Mouse (Mus musculus) limb, embryonic 14.5 days (tissue): ENCODE measurements at regions not wholly inside any gene's neighbourhood (a gene's known extent, or its start where the extent isn't known, plus 50 kb on each side); places are given as distances from the start of the nearest gene placed in this dataset.

Experiments
- ATAC-seq: fragments of 200-750 bp; cut with Nextera tagmentation; 2 replicates; pipeline ENCODE4 v1.8.0; 2017; ENCODE audit warnings: low read depth, moderate number of reproducible peaks, moderate TSS enrichment; ENCODE audit not compliant: low FRiP score
- DNase-seq: peaks from one replicate; pipeline ENCODE4 v3.0.0-alpha.2; 2015; ENCODE audit warnings: low spot score
- H3K27ac ChIP-seq: fragments of 300-500 bp; sonication (generic); replicated peaks from 2 replicates; pipeline ENCODE4 v1.5.1; 2014; ENCODE audit warnings: low read depth, mild to moderate bottlenecking, low read length, moderate library complexity, mixed read lengths
- H3K27me3 ChIP-seq: fragments of 300-500 bp; sonication (generic); 2 replicates; pipeline ENCODE4 v1.6.1; 2014; ENCODE audit warnings: low read length, mixed read lengths; ENCODE audit not compliant: control insufficient read depth, insufficient read depth
- H3K36me3 ChIP-seq: fragments of 300-500 bp; sonication (generic); 2 replicates; pipeline ENCODE4 v1.6.1; 2014; ENCODE audit warnings: mild to moderate bottlenecking, low read length, moderate library complexity, mixed read lengths; ENCODE audit not compliant: control insufficient read depth, insufficient read depth
- H3K4me1 ChIP-seq: fragments of 300-500 bp; sonication (generic); 2 replicates; pipeline ENCODE4 v1.6.1; 2014; ENCODE audit warnings: antibody characterized with exemption, low read length, mixed read lengths; ENCODE audit not compliant: control insufficient read depth, insufficient read depth
- H3K4me2 ChIP-seq: fragments of 300-500 bp; sonication (generic); replicated peaks from 2 replicates; pipeline ENCODE4 v1.6.1; 2014; ENCODE audit warnings: low read depth, mild to moderate bottlenecking, low read length, moderate library complexity; ENCODE audit not compliant: severe bottlenecking
- H3K4me3 ChIP-seq: fragments of 300-500 bp; sonication (generic); replicated peaks from 2 replicates; pipeline ENCODE4 v1.5.1; 2014; ENCODE audit warnings: low read length
- H3K9ac ChIP-seq: fragments of 300-500 bp; sonication (generic); 2 replicates; pipeline ENCODE4 v1.6.1; 2014; ENCODE audit warnings: mild to moderate bottlenecking, low read depth, low read length, moderate library complexity; ENCODE audit not compliant: severe bottlenecking
- H3K9me3 ChIP-seq: fragments of 300-500 bp; sonication (generic); 2 replicates; pipeline ENCODE4 v1.6.1; 2016; ENCODE audit warnings: low read length; ENCODE audit not compliant: control insufficient read depth
- POLR2A ChIP-seq: fragments of 200-500 bp; IDR thresholded peaks from 2 replicates; pipeline ENCODE4 v1.8.0; 2012; ENCODE audit warnings: inconsistent platforms, mild to moderate bottlenecking, moderate library complexity, borderline replicate concordance; ENCODE audit not compliant: insufficient read depth, insufficient read length; ENCODE audit errors: extremely low read depth
- WGBS: fragments of 180-500 bp; shearing (Covaris S2); extraction: QIAGEN DNeasy Blood & Tissue Kit; methylation state at CpG from one replicate; pipeline ENCODE4 v1.1.7; 2014; 5-methylcytosine and 5-hydroxymethylcytosine counted together

- ATAC-seq, result no peak
- TF ChIP-seq POLR2A, result no peak
- H3K9me3 ChIP-seq, result no peaks in the 10 kb centered on the region
- no peak overlapping the region for H3K27ac ChIP-seq
- H3K4me3 ChIP-seq, result no peak overlapping the region
- H3K27me3 ChIP-seq, result no peaks in the 10 kb centered on the region
- DNase-seq, result no peak
- no peaks in the 10 kb centered on the region for H3K4me1 ChIP-seq
- no peak overlapping the region for H3K4me2 ChIP-seq
- no peak overlapping the region for H3K9ac ChIP-seq
- no peaks in the 10 kb centered on the region for H3K36me3 ChIP-seq
- 89% methylated on average over 2 of the region's 2 CpGs for WGBS
Measured at GRCm38 (mm10) chr10:18927811-18928210, 83.0 kb downstream of the Perp start.

DNA sequence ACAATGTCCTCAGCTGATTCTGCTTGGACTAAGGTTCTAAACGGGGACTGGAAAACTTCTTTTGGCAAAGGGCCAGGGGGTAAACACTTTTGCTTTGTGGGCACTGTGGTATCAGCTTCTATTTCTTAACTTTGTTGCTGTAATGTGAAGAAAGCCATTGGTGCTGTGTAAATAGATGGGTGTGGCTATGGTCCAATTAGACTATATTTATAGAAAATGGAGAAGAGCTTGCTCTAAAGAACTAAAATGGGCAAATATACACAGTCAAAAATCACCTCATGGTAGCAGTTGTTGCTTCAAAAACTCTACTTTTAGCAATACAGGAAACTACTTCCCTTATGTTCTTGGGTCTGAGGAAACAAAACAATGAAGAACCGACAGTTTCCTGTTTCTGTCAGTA lies 84.1 kb downstream of the Tnfaip3 start:
- H3K4me3 ChIP-seq, result no peak overlapping the region
- H3K36me3 ChIP-seq, result no peaks in the 10 kb centered on the region
- no peaks in the 10 kb centered on the region for H3K4me1 ChIP-seq
- H3K9ac ChIP-seq, result no peak overlapping the region
- DNase-seq (no peak), ATAC-seq (no peak)
- no peak overlapping the region for H3K4me2 ChIP-seq
- no peaks in the 10 kb centered on the region for H3K27me3 ChIP-seq
- WGBS, result 57% methylated on average over 2 of the region's 2 CpGs
- no peaks in the 10 kb centered on the region for H3K9me3 ChIP-seq
- no peak for TF ChIP-seq POLR2A
- H3K27ac ChIP-seq, result no peak overlapping the region

- TF ChIP-seq POLR2A, result no peak
- no peaks in the 10 kb centered on the region for H3K27me3 ChIP-seq
- H3K9me3 ChIP-seq, result no peaks in the 10 kb centered on the region
- no peak overlapping the region for H3K27ac ChIP-seq
- DNase-seq, result no peak
- no peak overlapping the region for H3K9ac ChIP-seq
- H3K4me3 ChIP-seq, result no peak overlapping the region
- no peaks in the 10 kb centered on the region for H3K4me1 ChIP-seq
- H3K36me3 ChIP-seq, result no peaks in the 10 kb centered on the region
- no peak for ATAC-seq
- H3K4me2 ChIP-seq, result no peak overlapping the region
- 42% methylated on average over 4 of the region's 4 CpGs for WGBS
Measured at GRCm38 (mm10) chr10:18941447-18941846, 74.0 kb downstream of the Tnfaip3 start.

- TF ChIP-seq POLR2A, result no peak
- Histone ChIP-seq H3K4me3 (no peak overlapping the region), H3K4me1 (no peaks in the 10 kb centered on the region), H3K27ac (no peak overlapping the region), H3K36me3 (no peaks in the 10 kb centered on the region), H3K4me2 (no peak overlapping the region), H3K27me3 (no peaks in the 10 kb centered on the region), H3K9me3 (no peaks in the 10 kb centered on the region), H3K9ac (no peak overlapping the region)
- no peak for DNase-seq
- 45% methylated on average over 7 of the region's 7 CpGs for WGBS
- no peak for ATAC-seq
Measured at GRCm38 (mm10) chr10:18941908-18942307, 73.5 kb downstream of the Tnfaip3 start.

GRCm38 (mm10) chr10:18943296-18944075 lies 72.0 kb downstream of the Tnfaip3 start:
- no peak for TF ChIP-seq POLR2A
- H3K36me3 ChIP-seq, result no peaks in the 10 kb centered on the region
- H3K9ac ChIP-seq, result no peak overlapping the region
- no peak for ATAC-seq
- 72% methylated on average over 6 of the region's 6 CpGs for WGBS
- DNase-seq, result no peak
- no peak overlapping the region for H3K4me2 ChIP-seq
- H3K4me3 ChIP-seq, result no peak overlapping the region
- no peaks in the 10 kb centered on the region for H3K4me1 ChIP-seq
- no peaks in the 10 kb centered on the region for H3K27me3 ChIP-seq
- H3K9me3 ChIP-seq, result no peaks in the 10 kb centered on the region
- no peak overlapping the region for H3K27ac ChIP-seq
